Mouse (Mus musculus): ENCODE measurements around the gene Tmbim7.

Gene Tmbim7

DNA sequence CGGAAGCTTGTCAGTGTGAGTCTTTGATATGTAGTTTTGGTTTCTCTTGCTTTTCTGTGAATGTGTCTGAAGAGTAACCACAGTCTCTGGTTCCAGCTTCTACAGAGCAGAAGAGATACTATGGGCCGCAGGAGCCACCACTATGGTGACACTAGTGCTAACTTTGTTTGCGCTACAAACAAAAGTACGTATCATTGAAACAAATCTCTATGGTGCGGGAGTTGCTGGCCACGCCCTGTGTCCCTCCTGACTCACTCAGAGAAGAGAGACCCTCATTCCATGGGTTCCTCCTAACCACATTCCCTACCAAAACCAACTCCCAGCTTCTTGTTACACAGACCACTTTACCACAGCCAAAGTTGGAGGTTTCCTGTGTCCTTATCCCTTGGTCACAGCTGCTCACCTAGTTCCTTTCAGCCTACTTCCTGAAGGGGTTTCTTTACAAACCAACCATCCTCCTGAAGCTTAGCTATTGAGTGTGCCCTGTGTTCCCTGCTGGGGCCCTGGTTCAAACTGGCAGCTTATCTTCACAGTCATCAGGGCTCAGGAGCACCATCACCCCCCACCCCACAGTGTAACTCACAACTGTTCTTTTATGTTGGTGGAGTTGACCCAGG is 19.1 kb downstream of the Tmbim7 start:
- DNase-seq: no peak

GRCm38 (mm10) chr5:3688298-3688697 is 37.3 kb downstream of the Tmbim7 start:
- no peak for DNase-seq

DNA sequence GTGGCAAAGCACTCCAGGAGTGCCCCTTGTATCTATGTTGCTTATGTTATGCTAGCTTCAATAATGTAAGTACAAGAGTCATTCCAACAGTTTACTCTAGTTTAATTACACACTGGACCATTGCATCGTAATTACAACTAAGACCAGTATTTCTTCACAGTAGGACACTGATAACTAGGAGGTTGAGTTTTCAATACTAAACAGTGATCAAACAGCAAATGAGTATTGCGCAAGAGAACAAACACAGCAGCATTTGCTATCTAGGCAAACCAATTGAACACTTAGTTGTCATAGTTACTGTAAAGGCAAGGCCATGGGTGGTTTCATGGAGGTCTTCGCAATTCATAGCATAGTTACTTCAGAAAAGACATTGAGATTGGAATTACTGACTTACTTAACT is 40.3 kb downstream of the Tmbim7 start:
- no peak for DNase-seq

DNA sequence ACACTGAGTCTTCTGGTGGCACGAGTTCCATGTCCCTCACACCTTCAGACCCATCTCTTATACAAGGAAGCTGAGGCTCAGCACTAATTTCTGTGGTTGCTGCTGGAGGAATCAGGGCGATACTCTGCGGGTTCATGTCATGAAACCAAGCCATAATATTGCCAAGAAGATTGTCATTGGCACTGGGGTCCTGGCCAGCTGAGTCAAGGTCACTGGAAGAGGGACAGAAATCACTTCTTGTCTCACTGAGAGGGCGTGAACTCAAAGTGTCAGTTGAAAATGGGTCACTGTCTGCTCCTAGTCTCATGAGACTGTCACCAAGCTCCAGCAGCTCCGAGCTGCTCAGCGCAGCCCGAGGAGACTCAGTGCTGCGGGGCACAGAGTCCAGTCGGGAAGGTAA is 42.0 kb downstream of the Tmbim7 start:
- no peak for DNase-seq

DNA sequence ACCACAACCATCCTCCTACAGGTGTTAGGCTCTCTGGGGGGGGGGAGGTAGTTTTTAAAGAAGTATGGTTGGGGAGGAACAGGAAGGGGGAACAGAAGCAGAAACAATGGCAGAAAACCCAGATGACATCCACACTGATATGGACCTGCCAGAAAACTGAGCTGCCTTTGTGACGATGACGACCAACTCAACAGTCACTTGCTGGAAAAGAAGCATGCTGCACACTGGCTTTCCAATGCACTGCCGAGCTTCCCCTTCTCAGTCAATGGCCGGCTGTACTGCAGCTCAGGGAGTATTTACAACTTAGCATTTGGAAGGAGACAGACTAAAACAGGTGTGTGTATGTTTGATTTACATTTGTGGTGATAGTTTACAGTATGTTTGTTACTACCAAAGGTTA is 44.2 kb downstream of the Tmbim7 start:
- no peak for DNase-seq

- DNase-seq: no peak
These were observed 45.0 kb downstream of the Tmbim7 start for GRCm38 (mm10) chr5:3696031-3696430.

DNA sequence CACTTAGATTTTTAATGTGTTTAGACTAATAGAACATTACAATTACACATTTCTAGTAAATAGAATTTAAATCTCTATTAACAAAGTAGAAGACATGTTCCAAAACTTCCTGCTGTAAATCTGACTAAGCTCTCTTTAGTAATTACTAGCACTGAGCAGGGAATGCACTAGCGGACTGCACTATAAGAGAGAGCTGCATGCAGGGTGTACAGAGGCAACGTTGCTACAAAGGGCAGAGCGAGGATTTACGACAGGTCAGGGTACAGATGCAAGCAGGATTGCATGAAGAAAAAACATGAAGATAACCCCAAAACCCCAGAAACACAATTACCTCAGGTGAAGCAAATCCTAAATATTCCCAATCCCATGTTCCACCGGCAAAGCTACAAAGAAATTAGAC is 49.0 kb downstream of the Tmbim7 start:
- no peak for DNase-seq

GRCm38 (mm10) chr5:3702180-3702579 is 51.2 kb downstream of the Tmbim7 start:
- DNase-seq: no peak

GRCm38 (mm10) chr5:3715800-3716199 is 64.8 kb downstream of the Tmbim7 start:
- no peak for DNase-seq

- no peak for DNase-seq
These were observed 68.4 kb downstream of the Tmbim7 start for GRCm38 (mm10) chr5:3719371-3719770.

- DNase-seq: no peak
These were observed 71.9 kb downstream of the Tmbim7 start for GRCm38 (mm10) chr5:3722873-3723272.

- DNase-seq: no peak
These were observed 72.4 kb downstream of the Tmbim7 start for GRCm38 (mm10) chr5:3723415-3723814.

DNA sequence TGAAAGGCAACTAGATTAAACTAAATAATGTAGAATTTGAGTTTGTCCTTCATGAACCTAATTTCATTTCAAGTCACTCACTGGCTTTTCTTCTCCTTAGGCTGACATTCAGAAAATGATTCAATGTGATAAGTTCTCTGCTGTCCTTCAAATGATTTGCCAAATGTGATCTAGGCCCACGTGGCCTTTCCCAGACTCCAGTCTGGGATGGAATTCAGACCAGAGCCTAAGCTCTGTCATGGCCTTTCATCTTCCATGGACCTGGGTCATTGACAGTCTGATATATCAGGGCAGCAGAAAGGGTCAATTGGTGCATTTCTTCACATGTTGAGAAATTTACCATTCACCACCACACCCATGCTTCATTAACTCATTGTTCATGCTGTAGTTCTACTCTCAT is 74.5 kb downstream of the Tmbim7 start:
- DNase-seq: no peak

- DNase-seq: peak; percentile 14
These were observed 77.8 kb downstream of the Tmbim7 start for GRCm38 (mm10) chr5:3728820-3729219.
